Mouse (Mus musculus) NIH3T3 (cell line): ENCODE measurements around the gene Gpha2.

ENCODE experiments used
- DNase-seq: peaks from one replicate; pipeline ENCODE4 v3.0.0-alpha.2; 2012; ENCODE audit warnings: low read depth

The Gpha2 gene

GRCm38 (mm10) chr19:6242281-6242680, 16.1 kb downstream of the Gpha2 start:
- DNase-seq, result peak; percentile 72

- no peak for DNase-seq
Measured at GRCm38 (mm10) chr19:6243226-6243625, 17.0 kb downstream of the Gpha2 start.

- DNase-seq, result peak; percentile 65
Measured at GRCm38 (mm10) chr19:6245806-6246205, 19.6 kb downstream of the Gpha2 start.

GRCm38 (mm10) chr19:6247526-6248300, 21.5 kb downstream of the Gpha2 start:
- DNase-seq, result no peak

GRCm38 (mm10) chr19:6253021-6253420, 26.8 kb downstream of the Gpha2 start:
- DNase-seq, result no peak

GRCm38 (mm10) chr19:6260428-6260827, 34.2 kb downstream of the Gpha2 start:
- peak; percentile 62 for DNase-seq

- DNase-seq, result peak; percentile 24
Measured at GRCm38 (mm10) chr19:6260946-6261345, 34.8 kb downstream of the Gpha2 start.

GRCm38 (mm10) chr19:6261379-6261778, 35.2 kb downstream of the Gpha2 start:
- no peak for DNase-seq

GRCm38 (mm10) chr19:6262222-6262621, 36.0 kb downstream of the Gpha2 start:
- peak; percentile 82 for DNase-seq

GRCm38 (mm10) chr19:6262839-6263433, 36.8 kb downstream of the Gpha2 start:
- DNase-seq, result no peak

- no peak for DNase-seq
Measured at GRCm38 (mm10) chr19:6264200-6264599, 38.0 kb downstream of the Gpha2 start.

GRCm38 (mm10) chr19:6264945-6265344, 38.8 kb downstream of the Gpha2 start:
- no peak for DNase-seq

- DNase-seq, result no peak
Measured at GRCm38 (mm10) chr19:6265727-6266182, 39.6 kb downstream of the Gpha2 start.

GRCm38 (mm10) chr19:6267306-6268169, 41.4 kb downstream of the Gpha2 start:
- no peak for DNase-seq

GRCm38 (mm10) chr19:6268170-6268528, 42.0 kb downstream of the Gpha2 start:
- peak; percentile 95 for DNase-seq

- DNase-seq, result peak; percentile 54
Measured at GRCm38 (mm10) chr19:6268670-6269132, 42.5 kb downstream of the Gpha2 start.

GRCm38 (mm10) chr19:6269798-6270475, 43.8 kb downstream of the Gpha2 start:
- no peak for DNase-seq

GRCm38 (mm10) chr19:6270661-6271060, 44.5 kb downstream of the Gpha2 start:
- DNase-seq, result no peak

GRCm38 (mm10) chr19:6271206-6271605, 45.0 kb downstream of the Gpha2 start:
- DNase-seq, result no peak

- DNase-seq, result no peak
Measured at GRCm38 (mm10) chr19:6272053-6272452, 45.9 kb downstream of the Gpha2 start.

- DNase-seq, result peak; percentile 79
Measured at GRCm38 (mm10) chr19:6272738-6273137, 46.6 kb downstream of the Gpha2 start.

- no peak for DNase-seq
Measured at GRCm38 (mm10) chr19:6273592-6273991, 47.4 kb downstream of the Gpha2 start.
